Mouse (Mus musculus): ENCODE measurements around the gene D630036H23Rik.

DNA sequence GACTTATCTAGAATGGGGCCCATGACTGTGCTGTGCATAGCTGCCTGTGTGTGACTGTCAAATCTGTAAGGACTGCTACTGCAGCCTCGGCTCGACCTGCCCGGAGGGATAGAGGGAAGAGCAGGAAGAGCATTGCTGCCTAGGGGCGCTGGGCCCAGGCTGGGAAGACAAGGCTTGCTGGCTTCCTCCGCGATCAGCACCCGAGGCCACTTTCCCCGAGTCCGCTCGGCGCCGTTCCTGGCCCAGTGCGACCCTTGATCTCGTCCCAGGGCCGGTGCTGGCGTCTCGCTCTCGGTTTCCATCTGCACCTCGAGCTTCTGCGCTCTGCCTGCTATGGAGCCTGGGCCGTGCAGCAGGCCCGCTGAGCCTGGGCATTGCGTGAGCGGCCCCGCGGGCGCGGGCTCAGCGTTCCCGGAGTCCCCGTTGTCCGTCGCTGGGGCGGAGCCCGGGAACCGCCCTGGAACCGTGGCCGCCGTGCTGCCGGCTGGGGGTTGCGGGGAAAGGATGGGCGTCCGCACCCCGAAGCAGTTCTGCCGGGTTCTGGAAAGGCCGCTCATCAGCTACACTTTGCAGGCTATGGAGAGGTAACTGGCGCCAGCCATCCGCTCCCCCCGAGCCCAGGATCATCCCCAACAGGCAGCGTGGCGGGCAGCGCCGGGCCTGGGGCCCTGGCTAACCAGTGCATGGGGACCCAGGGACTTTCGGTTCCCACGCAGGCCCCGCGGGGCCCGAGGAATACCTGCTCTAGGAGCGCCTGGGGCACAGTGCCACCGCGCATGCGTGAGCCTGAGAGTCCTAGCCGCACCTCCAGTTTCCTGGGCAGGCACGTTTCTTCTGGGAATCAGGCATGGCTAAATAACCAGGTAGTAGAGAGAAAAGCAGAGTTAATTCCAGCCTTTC is at the start of gene D630036H23Rik, which contains the start of gene Ispd:
- peak; percentile 64; the same call in 1 of the 2 replicates for TF ChIP-seq POLR2A (IDR thresholded peaks at IDR 0.05; ENCODE audit: borderline replicate concordance, extremely low read depth, insufficient read depth, insufficient read length, poor library complexity, severe bottlenecking)
- no peak for TF ChIP-seq CTCF (IDR thresholded peaks at IDR 0.05; ENCODE audit: borderline replicate concordance, extremely low read depth, insufficient read depth, insufficient read length)
